Mouse (Mus musculus): ENCODE results near the gene Slc35b1.
A peak's percentile ranks its signal among the peaks of the same experiment; 100 is the strongest.

- TF ChIP-seq POLR2A (IDR thresholded peaks at IDR 0.05; ENCODE audit: control insufficient read depth, low read depth, low read length) (no peak), CTCF (IDR thresholded peaks at IDR 0.05; ENCODE audit: control insufficient read depth, insufficient read depth, insufficient replicate concordance, low read depth, low read length) (peak; percentile 14; the same call in 1 of the 2 replicates)
These were observed 39.0 kb downstream of the Slc35b1 start for GRCm38 (mm10) chr11:95423505-95423904.
